Mouse (Mus musculus): Measurements from ENCODE around the gene Rrp15.
A peak's percentile ranks its signal among the peaks of the same experiment; 100 is the strongest.

The Rrp15 gene

DNA sequence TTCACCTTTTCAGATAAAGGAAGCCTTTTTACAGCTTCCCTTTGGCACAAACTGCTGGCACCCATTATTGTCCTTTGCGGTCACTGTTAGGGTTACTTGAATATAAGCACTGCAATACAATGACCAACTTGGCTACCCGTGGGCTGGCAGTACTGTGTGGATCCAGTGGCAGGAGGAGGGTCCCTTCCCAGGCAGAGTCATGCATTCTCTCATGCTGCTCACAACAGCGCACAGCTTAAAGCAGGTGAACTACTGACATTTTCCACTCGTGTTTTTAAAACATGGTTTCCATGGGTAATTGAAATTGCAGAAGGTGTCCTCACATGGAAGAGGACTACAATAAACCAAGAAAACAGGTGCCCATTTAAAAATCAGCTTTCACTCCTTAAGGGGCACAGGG lies 34.9 kb downstream of the Rrp15 start:
- DNase-seq (ENCODE audit: extremely low spot score, low spot score): no peak

- DNase-seq (ENCODE audit: extremely low spot score, low spot score): peak; percentile 40
Observed at GRCm38 (mm10) chr1:186712802-186713471, 36.2 kb downstream of the Rrp15 start.

DNA sequence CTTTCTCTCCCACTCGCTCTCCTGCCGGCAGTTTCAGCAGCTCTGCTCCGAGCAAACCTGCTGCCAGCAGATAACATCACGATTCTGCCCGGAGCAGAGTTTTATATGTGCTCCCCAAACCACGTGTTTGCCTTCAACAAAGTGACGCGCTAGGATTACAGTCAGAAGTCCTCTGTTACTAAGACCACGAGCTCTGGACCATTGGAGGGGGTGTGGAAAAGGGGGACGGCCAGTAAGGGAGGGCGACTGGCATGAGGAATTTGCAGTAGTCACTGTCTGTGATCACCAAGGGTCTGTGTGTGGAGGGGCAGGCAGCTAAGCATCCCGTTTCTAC lies 43.3 kb downstream of the Rrp15 start, which contains the start of gene Tgfb2:
Tgfb2 (minus strand) TSS at position 75 of the 334 bp plus-strand sequence.
- no peak for DNase-seq (ENCODE audit: extremely low spot score, low spot score)

DNA sequence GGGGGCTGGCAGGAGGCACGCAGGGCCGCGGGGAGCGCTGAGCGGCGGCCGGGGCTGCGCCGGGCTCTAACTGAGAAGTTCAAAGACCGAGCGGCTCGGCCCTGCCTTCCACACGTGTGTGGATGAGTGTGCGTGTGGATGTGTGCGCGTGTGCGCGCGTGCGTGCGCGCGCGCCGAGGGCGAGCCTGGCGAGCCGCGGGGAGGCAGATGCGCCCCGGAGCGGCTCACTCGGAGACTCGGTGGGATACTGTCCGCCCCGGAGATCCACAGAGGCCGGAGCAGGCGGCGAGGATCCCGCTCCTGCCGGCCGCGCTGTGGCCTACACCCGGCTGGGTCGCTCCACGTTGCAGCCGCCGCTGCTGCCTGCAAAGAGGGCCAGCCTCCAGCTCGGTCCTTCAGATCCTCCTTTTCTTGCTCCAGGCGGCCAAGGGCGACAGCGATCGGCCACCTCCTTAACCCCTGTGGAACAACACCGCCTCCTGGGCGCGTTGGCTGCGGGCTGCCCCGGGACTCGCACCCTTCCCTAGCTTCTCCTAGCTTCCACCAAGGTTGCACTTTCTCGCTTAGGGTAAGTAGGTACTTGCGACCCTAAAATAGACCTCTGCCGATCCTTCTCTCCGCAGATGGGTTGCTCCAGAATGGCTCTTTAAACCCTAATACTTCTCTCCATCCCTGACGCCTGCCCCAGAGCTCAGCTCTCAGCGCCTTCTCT lies 43.8 kb downstream of the Rrp15 start:
- peak; percentile 79 for DNase-seq (ENCODE audit: extremely low spot score, low spot score)

- peak; percentile 63 for DNase-seq (ENCODE audit: extremely low spot score, low spot score)
Observed at GRCm38 (mm10) chr1:186703980-186704701, 45.0 kb downstream of the Rrp15 start.

GRCm38 (mm10) chr1:186703256-186703979 lies 45.7 kb downstream of the Rrp15 start:
- peak; percentile 47 for DNase-seq (ENCODE audit: extremely low spot score, low spot score)

DNA sequence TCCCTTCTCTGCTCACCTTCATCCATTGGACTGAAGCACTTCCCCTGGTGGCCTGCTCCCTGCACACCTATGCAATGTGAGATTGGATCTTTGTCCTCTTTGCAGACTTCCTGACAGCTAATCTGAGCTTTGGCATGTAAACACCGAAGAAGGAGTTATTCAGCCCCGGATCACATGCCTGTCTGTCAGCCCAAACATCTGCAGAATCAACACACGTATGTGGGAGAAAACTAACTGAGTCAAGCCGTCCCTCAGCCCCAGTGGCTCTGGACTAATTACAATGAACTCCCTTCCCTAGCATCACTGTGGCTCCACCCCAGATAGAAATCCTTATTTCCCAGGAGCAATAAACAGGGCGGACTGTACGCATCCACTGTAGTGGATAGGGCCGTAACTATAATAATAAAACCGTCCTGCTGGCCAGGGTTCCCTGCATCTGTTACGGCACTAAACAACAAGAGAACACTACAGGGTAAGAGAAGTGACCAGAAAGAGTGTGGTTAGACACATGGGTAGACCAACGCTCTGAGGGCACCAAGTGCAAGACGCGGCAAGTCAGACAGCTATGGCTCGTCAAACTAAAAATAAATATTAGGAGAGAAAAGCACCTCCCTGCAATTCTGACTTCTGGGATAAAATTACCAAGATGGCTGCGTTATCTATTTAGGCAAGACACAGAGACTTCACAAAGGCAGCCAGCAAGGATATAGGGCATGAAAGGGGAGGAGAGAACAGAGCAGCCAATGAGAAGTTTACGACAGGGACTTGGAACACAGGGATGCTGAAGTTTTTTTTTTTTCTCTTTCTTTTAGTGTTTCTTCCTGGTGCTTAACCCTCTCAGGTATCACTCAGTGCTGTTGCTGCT lies 46.5 kb downstream of the Rrp15 start:
- no peak for DNase-seq (ENCODE audit: extremely low spot score, low spot score)

DNA sequence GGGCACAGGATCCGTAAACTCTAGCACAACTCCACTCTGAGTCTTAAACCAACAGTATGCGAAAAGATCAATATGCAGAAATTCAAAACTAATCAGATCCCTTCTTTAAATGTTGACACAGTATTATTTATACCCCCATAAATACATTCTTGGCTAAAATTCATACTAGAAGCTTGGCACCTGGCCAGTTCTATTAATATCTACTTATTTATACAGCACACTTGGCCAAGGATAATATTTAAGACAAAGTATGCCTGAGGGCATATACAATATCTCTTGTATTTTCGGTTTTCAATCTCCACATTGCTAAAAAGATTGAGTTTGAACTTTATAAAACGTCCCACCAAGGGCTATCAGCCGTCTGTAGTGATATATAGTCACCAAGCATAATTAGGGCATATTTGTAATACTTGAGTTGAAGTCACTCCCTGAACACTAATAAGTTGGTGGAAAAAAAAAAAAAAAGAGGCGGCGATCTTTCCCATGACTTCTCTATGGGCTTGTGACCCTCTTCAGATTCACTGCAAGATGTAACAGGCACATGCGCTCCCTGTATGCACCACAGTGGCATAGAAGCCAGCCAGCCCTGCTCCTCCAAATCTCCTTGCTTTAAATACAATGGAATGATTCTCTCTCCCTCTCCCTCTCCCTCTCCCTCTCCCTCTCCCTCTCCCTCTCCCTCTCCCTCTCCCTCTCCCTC lies 47.8 kb downstream of the Rrp15 start:
- DNase-seq (ENCODE audit: extremely low spot score, low spot score): no peak

DNA sequence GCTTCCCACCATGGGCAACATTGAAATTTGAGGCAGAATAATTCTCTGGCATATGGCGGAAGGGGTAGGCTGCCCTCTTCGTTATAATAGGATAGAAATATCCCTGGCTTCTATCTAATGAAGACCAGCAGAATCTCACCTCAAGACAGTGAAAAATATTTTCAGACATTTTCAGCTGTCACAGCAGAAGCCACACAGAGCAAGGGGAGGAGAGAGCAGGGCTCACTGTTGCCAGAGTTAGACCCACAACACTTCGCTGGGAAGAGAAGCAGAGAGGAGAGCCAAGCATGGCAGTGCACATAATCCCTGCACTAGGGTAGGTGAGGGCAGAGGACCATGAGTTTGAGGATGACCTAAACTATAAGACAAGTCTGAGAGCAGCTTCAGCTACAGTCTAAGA lies 48.7 kb downstream of the Rrp15 start:
- no peak for DNase-seq (ENCODE audit: extremely low spot score, low spot score)

DNA sequence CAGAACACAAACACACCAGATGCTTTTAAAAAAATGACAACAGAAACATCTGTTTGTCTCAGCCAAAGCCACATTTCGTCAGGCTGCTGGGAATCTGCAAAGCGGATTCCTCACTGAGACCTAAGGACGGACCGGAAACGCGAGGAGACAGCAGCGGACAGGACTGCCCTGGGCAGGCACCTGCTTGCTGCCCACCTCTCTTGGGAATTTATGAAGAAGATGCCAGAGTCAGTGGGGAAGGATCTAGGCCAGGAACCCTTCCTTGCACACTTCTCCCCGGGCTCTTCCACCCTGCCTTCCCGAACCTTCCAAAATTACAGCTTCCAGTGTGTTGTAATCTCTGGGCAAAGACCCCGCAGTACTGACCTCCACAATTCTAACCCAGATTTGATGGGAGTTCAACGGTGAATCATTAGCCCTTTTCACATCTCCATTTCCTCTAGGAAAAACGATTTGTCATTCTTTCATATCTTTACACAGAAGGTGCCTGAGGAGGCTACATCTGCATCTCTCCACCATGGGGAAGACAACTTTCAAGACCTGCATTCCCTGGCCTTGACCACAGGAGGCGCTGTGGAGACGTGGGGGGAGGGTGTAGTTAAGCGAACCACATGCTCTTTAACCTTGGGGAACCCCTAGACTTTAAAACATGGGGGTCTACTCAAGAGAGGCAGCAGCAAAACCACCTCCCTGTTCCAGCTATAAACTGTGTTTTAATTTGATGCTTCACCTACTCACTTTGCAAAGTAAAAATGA lies 50.4 kb downstream of the Rrp15 start:
- DNase-seq (ENCODE audit: extremely low spot score, low spot score): no peak

GRCm38 (mm10) chr1:186696231-186696630 lies 52.9 kb downstream of the Rrp15 start:
- DNase-seq (ENCODE audit: extremely low spot score, low spot score): no peak

DNA sequence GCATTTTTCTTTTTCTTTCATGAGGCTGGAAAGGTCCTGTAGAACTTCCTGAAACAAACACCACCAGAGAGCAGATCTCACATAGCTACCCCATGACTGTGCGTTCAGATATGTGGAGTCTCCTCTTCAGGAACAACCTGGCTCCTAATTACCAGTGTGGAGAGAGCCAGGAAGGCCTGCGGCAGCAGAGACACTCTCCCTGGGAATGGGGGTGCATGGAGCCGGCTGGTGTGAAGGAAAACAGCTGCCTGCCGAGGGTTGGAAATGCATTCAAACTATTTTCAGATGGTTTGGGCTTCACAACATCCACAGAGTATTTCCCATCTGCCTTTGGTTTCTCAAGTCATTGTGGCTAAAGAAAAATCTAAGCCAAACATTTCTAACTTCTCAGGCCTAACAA lies 53.8 kb downstream of the Rrp15 start:
- no peak for DNase-seq (ENCODE audit: extremely low spot score, low spot score)

DNA sequence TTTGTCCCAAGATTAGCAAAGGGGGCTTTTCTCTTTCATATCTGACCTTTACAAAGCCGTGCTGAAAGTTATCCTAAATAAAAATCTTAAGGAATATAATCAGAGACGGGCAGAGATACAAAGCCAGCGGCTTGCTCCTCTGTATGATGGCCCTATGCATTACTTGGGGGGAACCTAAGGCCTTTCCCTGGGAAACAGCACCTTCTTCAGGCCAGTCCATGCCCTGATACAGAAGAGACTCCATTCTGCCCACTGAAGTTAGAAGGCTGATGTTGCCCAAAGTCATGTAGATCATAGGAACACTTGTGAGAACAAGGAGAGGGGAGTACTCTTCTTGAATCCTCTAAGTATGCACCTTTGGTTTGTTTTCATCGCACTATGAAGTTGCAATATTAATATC lies 56.8 kb downstream of the Rrp15 start:
- DNase-seq (ENCODE audit: extremely low spot score, low spot score): no peak

- no peak for DNase-seq (ENCODE audit: extremely low spot score, low spot score)
Observed at GRCm38 (mm10) chr1:186691708-186692107, 57.5 kb downstream of the Rrp15 start.

GRCm38 (mm10) chr1:186684041-186684440 lies 65.1 kb downstream of the Rrp15 start:
- DNase-seq (ENCODE audit: extremely low spot score, low spot score): no peak

DNA sequence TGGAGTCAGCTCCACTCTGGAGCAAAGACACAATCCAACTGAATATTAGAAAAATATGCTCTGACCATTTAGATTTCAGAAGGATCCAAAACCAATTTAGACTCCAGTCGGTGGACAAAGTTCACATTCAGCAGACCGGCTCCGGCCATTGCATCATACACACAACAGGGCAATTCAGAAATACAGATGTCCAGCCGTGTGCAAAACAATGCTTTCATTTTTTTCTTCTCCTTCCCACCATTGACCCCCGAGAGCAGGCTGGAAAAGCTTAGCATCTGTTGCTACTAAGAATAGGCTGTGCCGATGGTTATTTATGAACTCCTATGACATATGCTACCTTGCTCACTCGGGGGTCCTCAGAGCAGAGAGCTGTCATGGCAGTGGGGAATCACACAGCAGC lies 66.6 kb downstream of the Rrp15 start:
- DNase-seq (ENCODE audit: extremely low spot score, low spot score): peak; percentile 31

DNA sequence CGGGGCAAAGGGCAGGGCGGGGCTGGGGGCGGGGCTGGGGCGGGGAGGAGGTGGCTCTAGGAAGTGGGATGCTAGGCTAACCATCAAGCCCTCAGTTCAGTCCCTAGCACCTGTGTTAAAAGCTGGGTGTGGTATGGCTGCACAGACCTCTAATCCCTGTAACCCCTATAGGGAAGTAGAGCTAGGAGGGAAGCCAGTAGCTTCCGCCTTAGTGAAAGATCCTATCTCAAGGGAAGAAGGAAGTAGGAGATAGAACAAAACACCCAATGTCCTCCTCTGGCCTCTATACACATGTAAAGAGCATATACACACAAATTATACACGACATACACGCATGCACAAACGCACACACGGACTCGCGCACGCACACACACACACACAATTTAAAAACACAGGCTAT lies 71.5 kb downstream of the Rrp15 start:
- no peak for DNase-seq (ENCODE audit: extremely low spot score, low spot score)

GRCm38 (mm10) chr1:186676199-186676598 lies 73.0 kb downstream of the Rrp15 start:
- DNase-seq (ENCODE audit: extremely low spot score, low spot score): no peak

- no peak for DNase-seq (ENCODE audit: extremely low spot score, low spot score)
Observed at GRCm38 (mm10) chr1:186675263-186675662, 73.9 kb downstream of the Rrp15 start.

DNA sequence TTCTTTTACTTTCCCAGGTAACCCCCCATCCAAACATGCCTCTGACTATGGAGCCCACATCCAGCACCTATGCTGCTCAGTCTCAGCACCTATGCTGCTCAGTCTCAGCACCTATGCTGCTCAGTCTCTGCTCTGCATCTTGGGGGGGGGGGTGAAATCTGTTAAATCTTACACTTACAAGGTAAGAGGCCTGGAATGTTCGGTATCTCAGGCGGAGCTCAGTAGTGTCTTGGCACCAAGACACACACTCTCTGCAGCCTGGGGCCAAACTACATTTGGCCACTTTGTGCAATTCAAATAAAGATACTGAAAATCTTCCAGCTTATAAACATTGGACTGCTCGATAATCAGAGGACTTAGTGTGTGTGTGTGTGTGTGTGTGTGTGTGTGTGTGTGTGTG lies 74.5 kb downstream of the Rrp15 start:
- DNase-seq (ENCODE audit: extremely low spot score, low spot score): no peak
